Mouse (Mus musculus): ENCODE data around the gene Bod1l.

DNA sequence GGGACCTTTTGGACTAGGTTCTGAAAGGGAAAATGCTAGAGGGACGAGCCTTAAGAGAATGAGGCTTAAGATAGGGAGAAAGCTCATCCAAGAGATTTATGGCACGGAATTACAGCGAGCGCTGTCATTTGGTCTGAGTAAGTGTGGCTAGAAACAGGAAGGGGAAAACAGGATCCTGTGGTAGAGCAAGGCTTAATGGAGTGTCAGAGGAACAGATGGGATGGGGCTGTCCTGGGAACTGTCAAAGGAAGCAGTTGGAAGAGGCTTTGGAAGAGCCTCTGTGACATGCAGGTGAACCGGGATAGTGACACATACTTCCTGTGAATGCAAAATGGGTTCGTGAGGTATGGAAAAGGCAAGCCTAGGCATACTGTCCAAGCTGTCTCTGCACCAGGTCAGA, 68.4 kb downstream of the Bod1l start:
- TF ChIP-seq CTCF (IDR thresholded peaks at IDR 0.05 in 2 of 3, conservative IDR thresholded peaks at IDR 0.05 in 1 of 3; ENCODE audit: control insufficient read depth in 1 of 3, insufficient read depth in 1 of 3, low read depth in 2 of 3, low read length in 3 of 3, poor library complexity in 1 of 3, severe bottlenecking in 1 of 3) (no peak), GABPA (IDR thresholded peaks at IDR 0.05; ENCODE audit: low read depth, low read length) (no peak), TBP (IDR thresholded peaks at IDR 0.05; ENCODE audit: low read depth, low read length) (no peak), USF1 (IDR thresholded peaks at IDR 0.05; ENCODE audit: low read depth, low read length) (no peak)
